In genomic region chr7:127919290-127919689, GRCm38 (mm10) we compare ENCODE assay signal across 12 mouse cellular contexts. TPM values are rescaled to one million over a fixed set of nuclear protein-coding genes. Genes with fewer than 3 reads are reported as not detected.
DNase-seq lines count a peak whose midpoint lies in the region; ATAC-seq and TF ChIP-seq lines count a peak whose summit lies in the region.
"Had no signal": no experiment of that assay in that cellular context is flagged by ENCODE, and none has a peak within 500 bp of the region (broad histone marks: within the 10 kb centered on the region; RNA-seq: fewer than 3 reads in every experiment).

No protein-coding gene starts in this region.

- H3K4me3 ChIP-seq in lung, postnatal 0 days (ENCODE audit: low read depth, low read length): no peak overlapping the region
- H3K4me3 ChIP-seq in forebrain, embryonic 11.5 days (ENCODE audit: low read depth, low read length): no peak overlapping the region

- H3K4me1 ChIP-seq in lung, postnatal 0 days (ENCODE audit: insufficient read depth, low read depth, low read length): peaks cover 4% of the 10 kb centered on the region; the same call in 1 of the 2 replicates
- H3K4me1 ChIP-seq in forebrain, embryonic 11.5 days (replicated peaks; ENCODE audit: control insufficient read depth, insufficient read depth, low read length): no peaks in the 10 kb centered on the region

- H3K9me3 ChIP-seq in lung, postnatal 0 days (ENCODE audit: low read length): no peaks in the 10 kb centered on the region
- H3K9me3 ChIP-seq in forebrain, embryonic 11.5 days (ENCODE audit: control insufficient read depth, low read length): no peaks in the 10 kb centered on the region

- peak; percentile 60 for TF ChIP-seq CTCF in lung, postnatal 0 days (IDR thresholded peaks at IDR 0.05)

- DNase-seq in embryo, embryonic 10.5 days (ENCODE audit: low spot score): peak; percentile 47
- no peak for DNase-seq in embryo, embryonic 11 days
- no peak for DNase-seq in lung, postnatal 0 days (ENCODE audit: low spot score)
- DNase-seq in lung, adult 18-20 months: no peak
- peak; percentile 38 for DNase-seq in NIH3T3 (ENCODE audit: low read depth)
- DNase-seq in forebrain, embryonic 11.5 days (ENCODE audit: low spot score): no peak
- DNase-seq in left cerebral cortex, postnatal 4 days: no peak
- DNase-seq: forebrain, postnatal 0 days had no signal

- H3K27ac ChIP-seq in lung, postnatal 0 days (ENCODE audit: low read length): no peak overlapping the region
- H3K27ac ChIP-seq in forebrain, embryonic 11.5 days (ENCODE audit: low read depth, low read length): no peak overlapping the region
- H3K27ac ChIP-seq: macrophage had no signal

- WGBS in lung, postnatal 0 days: 70% methylated on average over 7 of the region's 7 CpGs
- 74% methylated on average over 7 of the region's 7 CpGs for WGBS in forebrain, embryonic 11.5 days

- H3K27me3 ChIP-seq in lung, postnatal 0 days (replicated peaks; ENCODE audit: insufficient read depth, low read length): no peaks in the 10 kb centered on the region
- no peaks in the 10 kb centered on the region for H3K27me3 ChIP-seq in forebrain, embryonic 11.5 days (ENCODE audit: control insufficient read depth, insufficient read depth, low read length)

- peaks cover 19% of the 10 kb centered on the region; the same call in 1 of the 2 replicates for H3K36me3 ChIP-seq in lung, postnatal 0 days (ENCODE audit: insufficient read depth, low read length)
- no peaks in the 10 kb centered on the region; the same call in 1 of the 2 replicates for H3K36me3 ChIP-seq in forebrain, embryonic 11.5 days (ENCODE audit: control insufficient read depth, insufficient read depth, low read length)

- H3K9ac ChIP-seq in lung, postnatal 0 days (replicated peaks; ENCODE audit: low read depth): no peak overlapping the region
- H3K9ac ChIP-seq in forebrain, embryonic 11.5 days (ENCODE audit: low read length): no peak overlapping the region
- H3K9ac ChIP-seq: forebrain, postnatal 0 days had no signal

- intact Hi-C loops in left cerebral cortex, postnatal 4 days (cut with DNase I): no loop called here

- TF ChIP-seq EP300 in lung, postnatal 0 days (IDR thresholded peaks at IDR 0.05): no peak

- no peak overlapping the region for H3K4me2 ChIP-seq in lung, postnatal 0 days (replicated peaks; ENCODE audit: low read depth, low read length)
- H3K4me2 ChIP-seq in forebrain, embryonic 11.5 days (ENCODE audit: low read depth, low read length, severe bottlenecking): no peak overlapping the region

- ATAC-seq in lung, postnatal 0 days: no peak
- ATAC-seq in megakaryocyte-erythroid progenitor cell, adult 5-6 weeks (replicated peaks; ENCODE audit: low FRiP score, low TSS enrichment, poor library complexity, severe bottlenecking): peak; percentile 43; the same call in 1 of the 2 replicates
- no peak for ATAC-seq in forebrain, embryonic 11.5 days (replicated peaks; ENCODE audit: low FRiP score)
- ATAC-seq: forebrain, postnatal 0 days had no signal

RNA-seq across cellular contexts. Expression of gene Kat8, which starts 7.0 kb away (rescaled TPM):
- 21.1 TPM in 2 replicates for polyA plus RNA-seq in lung, postnatal 0 days (2015; fragmentation: Nextera tagmentation; extraction: Ambion mirVana)
- 32.7 and 37.9 TPM in 2 replicates for total RNA-seq in megakaryocyte-erythroid progenitor cell, adult 5-6 weeks (2014; fragmentation: Nextera tagmentation)
- total RNA-seq in megakaryocyte-erythroid progenitor cell, adult 5-6 weeks (2017): 27.0 and 35.8 TPM in 2 replicates
- 55.9 and 58.3 TPM in 2 replicates for polyA plus RNA-seq in forebrain, embryonic 11.5 days (2014; fragmentation: Nextera tagmentation; extraction: Ambion mirVana)
- 10 to 100 TPM; 28.1 to 31.1 TPM for total RNA-seq in left cerebral cortex, postnatal 4 days (2021)

RNA-seq across cellular contexts. Expression of gene Prss8, which starts 10.6 kb away (rescaled TPM):
- 141 and 152 TPM in 2 replicates for polyA plus RNA-seq in lung, postnatal 0 days (2015; fragmentation: Nextera tagmentation; extraction: Ambion mirVana)
- not detected in 2 replicates for total RNA-seq in megakaryocyte-erythroid progenitor cell, adult 5-6 weeks (2014; fragmentation: Nextera tagmentation)
- not detected in 2 replicates for total RNA-seq in megakaryocyte-erythroid progenitor cell, adult 5-6 weeks (2017)
- 1.8 and 3.1 TPM in 2 replicates for polyA plus RNA-seq in forebrain, embryonic 11.5 days (2014; fragmentation: Nextera tagmentation; extraction: Ambion mirVana)
- total RNA-seq in left cerebral cortex, postnatal 4 days (2021): 1 to 10 TPM in 1 of 2 experiments, under 1 TPM in 1; 0.54 to 1.6 TPM
- polyA plus RNA-seq: macrophage had no signal

RNA-seq across cellular contexts. Expression of gene Bckdk, which starts 15.4 kb away (rescaled TPM):
- polyA plus RNA-seq in lung, postnatal 0 days (2015; fragmentation: Nextera tagmentation; extraction: Ambion mirVana): 74.4 and 81.2 TPM in 2 replicates
- 76.8 and 85.0 TPM in 2 replicates for total RNA-seq in megakaryocyte-erythroid progenitor cell, adult 5-6 weeks (2014; fragmentation: Nextera tagmentation)
- 32.4 and 62.8 TPM in 2 replicates for total RNA-seq in megakaryocyte-erythroid progenitor cell, adult 5-6 weeks (2017)
- polyA plus RNA-seq in forebrain, embryonic 11.5 days (2014; fragmentation: Nextera tagmentation; extraction: Ambion mirVana): 102 and 139 TPM in 2 replicates
- total RNA-seq in left cerebral cortex, postnatal 4 days (2021): 10 to 100 TPM; 39.2 to 43.5 TPM

RNA-seq across cellular contexts. Expression of gene Vkorc1, which starts 23.9 kb away (rescaled TPM):
- 134 TPM in 2 replicates for polyA plus RNA-seq in lung, postnatal 0 days (2015; fragmentation: Nextera tagmentation; extraction: Ambion mirVana)
- 54.1 and 72.8 TPM in 2 replicates for total RNA-seq in megakaryocyte-erythroid progenitor cell, adult 5-6 weeks (2014; fragmentation: Nextera tagmentation)
- total RNA-seq in megakaryocyte-erythroid progenitor cell, adult 5-6 weeks (2017): 25.4 and 37.0 TPM in 2 replicates
- 47.8 and 48.9 TPM in 2 replicates for polyA plus RNA-seq in forebrain, embryonic 11.5 days (2014; fragmentation: Nextera tagmentation; extraction: Ambion mirVana)
- total RNA-seq in left cerebral cortex, postnatal 4 days (2021): 10 to 100 TPM; 27.4 to 28.2 TPM

RNA-seq across cellular contexts. Expression of gene Gm21974, which starts 24.0 kb away (rescaled TPM):
- not detected in 2 replicates for polyA plus RNA-seq in lung, postnatal 0 days (2015; fragmentation: Nextera tagmentation; extraction: Ambion mirVana)
- total RNA-seq in megakaryocyte-erythroid progenitor cell, adult 5-6 weeks (2014; fragmentation: Nextera tagmentation): not detected in 2 replicates
- not detected in 2 replicates for total RNA-seq in megakaryocyte-erythroid progenitor cell, adult 5-6 weeks (2017)
- not detected in 2 replicates for polyA plus RNA-seq in forebrain, embryonic 11.5 days (2014; fragmentation: Nextera tagmentation; extraction: Ambion mirVana)
- not detected for total RNA-seq in left cerebral cortex, postnatal 4 days (2021)
- total RNA-seq: forebrain, postnatal 0 days; left cerebral cortex, adult 18-20 months had no signal
- polyA plus RNA-seq: forebrain, postnatal 0 days; heart, embryonic 14.5 days; macrophage had no signal

Comparison
In these comparisons a context has a peak if more than half of its experiments do, and no peak if none do; other contexts are left out.
1. DNase-seq: peak in embryo, embryonic 10.5 days (single experiment) and NIH3T3 (single experiment); none in embryo, embryonic 11 days (single experiment), lung, postnatal 0 days (single experiment), lung, adult 18-20 months (0 of 2), forebrain, embryonic 11.5 days (single experiment) and left cerebral cortex, postnatal 4 days (single experiment).